Mouse (Mus musculus) monocyte, adult 2 months (primary cell): ENCODE measurements around the gene Lclat1.

ENCODE experiments used
- DNase-seq, 2 experiments: peaks; one replicate each; pipeline ENCODE4 v3.0.0; 2022; ENCODE audit warnings: low spot score in 2 of 2, low read depth in 1 of 2

Lclat1 gene

DNA sequence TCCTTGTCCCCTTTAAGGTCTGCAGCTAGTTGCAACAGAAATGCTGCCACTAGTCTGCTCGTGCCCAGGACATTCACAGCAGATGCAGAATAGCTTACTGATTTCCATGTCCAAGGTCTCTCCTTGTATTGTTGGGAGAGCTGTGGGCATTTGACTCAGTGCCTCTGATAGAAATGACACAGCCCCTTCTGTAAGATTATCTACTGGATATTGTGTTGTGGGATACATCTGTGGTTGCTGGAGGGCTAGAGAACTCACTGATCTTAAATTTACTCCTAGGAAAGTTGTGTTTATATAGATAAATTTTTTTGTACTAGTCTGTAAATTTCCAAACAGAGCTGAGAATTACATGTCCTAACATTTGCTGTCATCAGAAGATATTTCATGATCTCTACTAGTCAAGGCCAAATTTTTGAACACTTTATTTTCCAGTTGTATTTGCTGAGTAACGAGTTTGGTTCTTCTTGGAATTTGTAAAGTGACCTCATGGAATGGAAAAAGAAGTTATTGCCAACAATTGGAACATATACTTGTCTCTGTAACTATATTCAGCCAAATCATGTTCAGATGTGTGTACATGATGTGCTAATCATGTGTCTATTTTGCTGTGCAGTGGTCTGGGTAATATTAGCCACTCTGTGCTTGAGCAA lies 87.4 kb downstream of the Lclat1 start:
- no peak for DNase-seq

DNA sequence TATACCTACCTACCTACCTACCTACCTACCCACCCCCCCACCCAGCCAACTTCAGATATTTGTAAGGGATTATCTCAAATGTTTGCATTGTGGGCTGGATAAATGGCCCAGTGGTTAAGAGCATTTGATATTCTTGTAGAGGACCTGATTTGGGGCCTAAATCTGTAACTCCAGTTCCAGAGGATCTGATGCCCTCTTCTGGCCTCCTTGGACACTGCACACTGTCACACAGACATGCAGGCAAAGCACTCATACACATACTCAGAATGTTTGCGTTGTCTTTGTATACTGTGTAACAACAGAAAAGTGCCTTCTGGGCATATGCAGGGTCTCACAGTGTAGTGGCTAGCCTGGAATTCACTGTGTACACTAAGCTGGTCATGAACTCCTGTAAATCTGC lies 88.4 kb downstream of the Lclat1 start:
- peak in 1 of 2 experiments; percentile 3 for DNase-seq

- DNase-seq: no peak
Measured at GRCm38 (mm10) chr17:73197724-73198123, 89.9 kb downstream of the Lclat1 start.

DNA sequence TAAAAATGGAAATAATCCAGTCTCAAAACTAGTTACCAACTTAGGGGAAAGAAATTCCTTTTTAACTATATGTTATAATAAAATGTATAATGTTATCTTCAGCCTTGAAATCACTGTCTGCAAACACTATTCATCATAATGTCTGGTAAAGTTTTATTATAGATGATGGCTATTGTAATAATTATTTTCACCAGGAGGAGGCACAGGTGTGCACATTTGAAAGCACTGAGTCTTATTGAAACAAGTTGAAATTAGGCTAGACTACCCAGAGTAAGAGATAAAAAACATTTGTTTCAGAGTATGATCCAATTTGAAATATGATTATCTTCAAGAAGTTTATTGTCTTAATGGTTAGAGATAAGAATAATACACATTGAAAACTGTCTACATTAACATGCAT lies 91.6 kb downstream of the Lclat1 start:
- no peak for DNase-seq

DNA sequence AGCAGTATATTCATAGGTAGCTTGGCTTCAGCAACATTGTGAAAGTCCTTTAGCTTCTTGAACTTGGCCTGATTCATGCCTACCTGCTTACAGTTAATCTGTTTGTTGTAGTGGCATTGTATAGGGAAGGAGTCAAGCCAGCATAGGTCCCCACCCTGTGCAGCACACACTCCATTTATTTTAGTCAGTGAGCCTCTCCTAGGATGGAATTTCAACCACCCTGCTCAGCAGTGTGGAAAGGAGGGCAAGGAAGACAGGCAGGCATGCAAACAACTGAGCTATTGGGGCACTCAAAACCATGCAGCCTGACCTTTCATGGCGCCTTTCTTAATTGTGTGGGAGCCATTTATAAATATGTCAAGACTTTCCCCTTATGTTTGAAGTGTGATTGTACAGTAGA lies 92.6 kb downstream of the Lclat1 start:
- no peak for DNase-seq

DNA sequence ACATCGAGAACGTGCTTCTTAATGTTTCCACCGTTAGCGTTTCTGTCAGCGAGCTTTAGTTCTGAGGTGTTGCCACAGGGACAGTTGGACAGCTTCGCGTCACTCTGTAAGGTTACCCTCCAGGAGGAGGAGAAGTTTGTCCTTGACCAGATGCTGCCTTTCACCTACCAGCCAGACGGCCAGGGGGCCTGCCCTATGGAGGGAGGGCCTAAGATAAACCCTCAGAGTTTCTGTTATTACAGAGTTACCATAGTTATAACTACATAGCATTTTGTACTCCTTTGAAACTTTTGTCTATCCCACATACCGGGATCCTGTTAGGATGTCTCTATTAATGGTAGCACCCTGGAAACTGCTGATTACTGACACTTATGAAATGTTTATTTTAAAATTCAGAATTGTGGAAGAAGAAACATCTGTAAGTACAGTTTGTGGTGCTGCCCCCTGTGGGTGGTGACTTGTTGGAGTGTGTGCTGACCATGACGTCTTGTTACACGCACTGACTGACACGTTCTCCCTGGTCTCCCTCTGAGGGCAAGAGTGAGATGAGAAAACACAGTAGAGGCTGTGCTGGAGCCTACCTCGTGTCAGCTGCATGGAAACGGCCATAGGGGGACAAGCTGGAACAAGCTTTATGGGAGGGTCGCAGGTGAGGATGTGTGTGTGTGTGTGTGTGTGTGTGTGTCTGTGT lies 96.0 kb downstream of the Lclat1 start:
- DNase-seq: no peak

DNA sequence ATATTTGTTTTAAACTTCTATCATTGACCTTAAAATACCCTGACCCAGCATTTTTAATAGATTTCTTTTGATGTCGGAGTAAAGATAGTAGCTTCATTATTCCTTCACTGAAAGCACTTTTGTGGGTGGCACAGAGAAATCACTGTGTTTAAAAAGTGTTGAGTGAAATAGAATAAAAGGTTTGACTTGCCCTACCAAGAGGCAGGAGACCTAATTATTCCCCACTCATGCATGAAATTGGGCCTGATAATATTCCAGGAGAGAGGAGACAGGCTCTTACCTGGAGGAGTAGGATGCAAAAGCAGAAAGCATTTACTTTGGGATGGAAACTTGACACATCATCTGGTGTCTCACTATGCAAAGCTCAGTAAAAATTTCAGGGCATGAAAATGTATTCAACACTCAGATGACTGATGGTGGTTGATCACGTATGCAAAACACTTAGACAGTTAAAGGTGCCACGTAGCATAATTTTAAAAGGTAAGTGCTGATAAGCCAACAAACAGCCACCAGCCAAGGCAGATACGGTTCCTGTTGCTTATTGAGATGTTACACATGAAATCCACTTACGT lies 103.3 kb downstream of the Lclat1 start:
- no peak for DNase-seq

GRCm38 (mm10) chr17:73212754-73213153 lies 105.0 kb downstream of the Lclat1 start:
- no peak for DNase-seq

DNA sequence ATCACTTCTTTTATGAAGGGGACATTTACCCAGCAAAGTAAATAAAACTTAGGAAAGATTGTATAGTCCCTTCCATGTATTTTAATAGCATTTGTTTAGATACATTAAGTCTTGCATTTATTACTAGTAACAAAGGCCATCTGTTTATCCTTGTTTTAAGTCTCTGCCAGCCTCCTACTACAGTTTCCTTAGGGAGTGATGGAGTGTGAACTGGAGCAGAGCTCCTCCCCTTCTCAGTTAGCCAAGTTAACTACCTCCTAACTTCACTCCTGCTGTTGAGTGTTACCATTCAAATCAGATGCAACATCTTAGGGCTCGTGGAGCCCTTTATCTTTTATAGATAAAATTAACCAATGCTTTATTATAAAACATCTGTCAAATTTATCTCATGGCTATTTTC lies 105.4 kb downstream of the Lclat1 start:
- DNase-seq: no peak

DNA sequence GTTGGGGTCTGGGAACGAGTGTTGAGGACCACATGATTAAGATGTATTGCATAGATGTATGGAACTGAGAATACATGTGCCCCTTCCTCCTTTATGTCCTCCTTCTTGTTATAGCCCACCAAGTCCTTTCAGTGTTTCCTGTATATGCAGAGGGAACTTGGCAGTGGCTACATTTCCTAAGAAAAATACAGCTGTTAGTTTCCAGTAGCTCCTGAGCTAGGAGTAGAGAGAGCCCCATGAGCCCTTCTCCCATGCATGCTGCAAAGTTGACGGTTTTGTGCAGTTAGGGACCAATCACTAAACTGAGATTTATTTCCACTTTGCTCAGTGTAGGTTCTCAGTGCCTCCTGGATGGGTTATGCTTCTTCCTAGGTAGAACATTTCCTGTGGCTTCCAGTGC lies 105.9 kb downstream of the Lclat1 start:
- DNase-seq: no peak

DNA sequence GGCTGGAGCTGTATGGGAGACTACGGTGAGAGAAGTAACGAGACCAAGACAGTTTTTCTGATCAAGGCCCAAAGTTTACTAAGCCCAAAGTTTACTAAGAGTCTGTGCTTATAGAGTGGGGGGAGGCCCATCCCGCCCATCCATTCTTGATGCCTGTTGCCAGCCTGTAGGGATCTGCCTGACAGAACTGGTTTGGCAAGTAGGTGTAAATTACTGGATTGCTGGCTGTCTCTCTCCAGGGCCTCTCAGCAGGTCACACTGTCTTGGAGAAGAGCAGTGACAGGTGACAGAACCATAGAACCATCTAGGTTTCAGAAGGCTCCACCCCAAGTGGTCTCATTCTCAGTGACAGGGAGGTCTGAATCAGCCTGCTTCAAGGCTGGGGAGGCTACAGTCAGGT lies 109.5 kb downstream of the Lclat1 start:
- no peak for DNase-seq

DNA sequence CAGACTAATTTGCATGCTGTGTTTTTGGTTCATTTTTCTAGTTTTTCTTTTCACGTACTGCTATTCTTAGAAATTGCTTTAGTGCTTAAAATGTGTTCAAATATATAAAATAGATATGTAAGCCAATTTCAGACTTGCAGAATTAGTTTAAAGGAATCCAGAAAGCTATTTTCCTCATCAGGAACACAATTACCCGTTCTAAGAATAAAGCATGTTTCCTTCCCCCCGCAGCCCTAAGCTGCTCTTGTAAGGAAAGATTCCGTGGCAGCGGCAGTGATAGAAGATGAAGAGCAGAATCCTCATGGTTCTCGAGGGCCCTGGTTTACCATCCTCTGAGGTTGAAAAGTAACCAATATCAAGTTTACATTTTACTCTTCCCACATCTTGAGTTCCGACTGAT lies 113.0 kb downstream of the Lclat1 start:
- DNase-seq: no peak

- no peak for DNase-seq
Measured at GRCm38 (mm10) chr17:73222077-73222476, 114.3 kb downstream of the Lclat1 start.

DNA sequence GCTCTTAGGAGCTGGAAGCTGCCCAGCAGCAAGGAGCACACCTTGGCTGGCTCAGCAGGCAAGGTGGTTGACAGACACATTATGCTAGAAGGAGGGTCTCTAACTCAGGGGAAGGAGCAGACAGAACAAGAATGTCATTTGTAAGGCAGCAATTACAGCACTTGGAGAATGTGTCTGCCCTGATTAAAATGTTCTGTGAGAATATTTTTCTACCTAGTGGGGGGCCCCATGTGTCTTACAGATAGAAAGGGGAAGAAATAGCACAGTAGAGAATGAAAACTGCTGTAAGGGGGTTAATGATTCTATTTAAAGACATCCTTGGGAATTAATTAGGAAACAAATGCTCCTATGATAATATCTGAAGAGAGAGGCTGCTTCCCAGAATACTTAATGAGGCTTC lies 117.7 kb downstream of the Lclat1 start:
- no peak for DNase-seq

GRCm38 (mm10) chr17:73225996-73226395 lies 118.2 kb downstream of the Lclat1 start:
- no peak for DNase-seq

DNA sequence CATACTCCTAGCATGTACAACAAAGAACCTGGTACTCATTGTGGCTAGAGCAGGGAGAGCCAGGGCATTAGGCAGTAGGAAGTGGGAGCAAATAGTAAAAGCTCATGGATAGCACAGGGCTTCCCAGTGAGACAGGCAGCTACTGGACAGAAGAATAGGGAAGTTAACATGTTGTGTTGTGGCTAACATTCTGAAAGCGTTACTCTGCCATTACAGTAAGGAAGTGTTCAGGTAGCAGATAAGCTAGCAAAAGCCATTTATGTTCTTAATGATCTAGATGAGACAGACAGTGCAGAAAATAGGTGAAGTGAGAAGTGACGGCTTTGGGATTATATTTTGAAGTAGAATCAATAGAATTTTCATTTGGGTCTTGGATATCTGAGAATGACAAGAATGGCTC lies 118.8 kb downstream of the Lclat1 start:
- DNase-seq: no peak

DNA sequence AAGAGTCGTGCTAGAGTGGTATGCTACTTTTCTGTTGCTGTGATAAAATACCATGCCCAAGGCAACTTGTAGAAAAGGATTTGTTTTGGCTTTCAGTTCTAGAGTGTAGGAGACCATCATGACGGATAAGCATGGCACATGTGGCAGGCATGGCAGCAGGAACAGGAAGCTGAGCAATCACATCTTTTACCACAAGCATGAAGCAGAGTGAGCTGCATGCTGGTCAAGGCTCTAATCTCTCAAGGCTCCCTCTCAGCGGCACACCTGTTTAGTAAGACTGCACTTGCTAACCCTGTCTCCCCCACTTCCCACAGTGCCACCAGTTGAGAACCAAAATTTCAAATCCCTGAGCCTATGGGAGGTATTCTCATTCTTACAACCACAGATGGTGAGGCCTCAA lies 119.6 kb downstream of the Lclat1 start:
- DNase-seq: no peak

- DNase-seq: no peak
Measured at GRCm38 (mm10) chr17:73229445-73230155, 121.8 kb downstream of the Lclat1 start.

DNA sequence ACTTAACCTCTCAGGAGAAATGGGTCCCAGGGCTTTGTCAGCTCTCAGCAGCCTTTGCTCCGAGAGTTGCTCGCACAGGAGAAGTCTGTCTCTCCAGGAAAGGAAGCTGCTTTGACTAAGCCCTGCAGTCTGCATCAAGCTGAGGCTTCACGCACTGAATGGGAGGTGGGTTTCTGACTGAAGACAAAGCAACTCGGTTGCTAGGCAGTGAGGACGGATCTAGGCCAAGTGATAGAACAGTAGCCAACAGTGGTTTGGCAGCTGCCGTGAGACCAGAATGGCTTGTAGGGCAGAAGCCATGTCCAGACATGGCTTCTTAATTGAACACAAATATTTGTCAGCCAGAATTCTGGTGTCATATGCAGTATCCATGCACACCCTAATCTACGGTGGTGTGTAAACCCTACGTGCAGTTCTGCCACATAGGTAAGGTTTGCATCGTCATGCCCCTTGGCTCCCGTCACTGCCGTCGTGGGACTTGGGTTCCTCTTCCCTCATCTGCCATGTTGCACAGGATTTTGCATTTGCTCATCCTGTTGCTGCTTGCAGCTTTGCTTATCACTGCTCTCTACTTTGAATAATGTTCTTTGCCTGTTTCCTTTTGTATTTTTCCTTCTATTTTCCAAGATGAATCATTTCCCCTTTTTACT lies 122.7 kb downstream of the Lclat1 start:
- DNase-seq: no peak

- no peak for DNase-seq
Measured at GRCm38 (mm10) chr17:73231337-73231736, 123.6 kb downstream of the Lclat1 start.

DNA sequence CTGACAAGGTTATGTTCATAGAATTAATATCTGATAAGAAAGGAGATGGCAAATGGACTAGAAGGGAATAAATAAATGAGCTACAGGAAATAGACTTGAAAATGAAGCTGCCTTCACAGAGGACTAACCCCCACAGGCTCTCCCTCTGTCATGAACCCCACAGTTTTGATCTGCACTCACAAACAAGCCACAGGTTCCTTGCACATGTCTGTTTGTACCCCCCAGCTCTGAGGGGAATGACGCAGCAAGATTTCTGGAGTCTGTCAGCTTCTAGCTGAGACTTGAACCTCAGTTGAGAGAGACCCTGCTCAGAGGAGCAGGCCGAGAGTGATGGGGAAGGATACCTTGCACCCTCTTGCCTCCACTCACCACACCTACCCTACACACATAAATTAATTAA lies 124.8 kb downstream of the Lclat1 start:
- DNase-seq: no peak

DNA sequence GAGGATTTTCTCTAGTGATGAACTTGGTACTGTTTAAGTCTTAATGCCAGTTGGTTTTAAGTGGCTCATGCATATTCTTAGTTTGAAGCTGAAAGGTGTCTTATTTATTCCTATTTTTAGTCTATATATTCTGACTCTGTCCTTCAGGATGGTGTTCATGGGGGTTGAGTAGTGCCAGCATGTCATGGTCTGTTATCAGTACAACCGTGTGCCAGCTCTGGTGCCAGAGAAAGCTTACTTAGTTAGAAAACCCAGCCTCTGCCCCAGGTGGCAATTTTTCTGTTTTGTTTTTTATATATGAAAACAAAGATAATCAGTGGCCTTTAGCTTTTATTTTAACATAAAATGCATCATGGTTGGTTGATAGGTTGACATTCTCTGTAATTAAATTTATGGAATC lies 126.2 kb downstream of the Lclat1 start:
- DNase-seq: no peak
